Mouse (Mus musculus): Measurements from ENCODE around the gene Nfkbil1. TPM values are rescaled to one million over a fixed set of nuclear protein-coding genes. Genes with fewer than 3 reads are reported as not detected.

Nfkbil1 gene
- total RNA-seq, 4 experiments from 2014 or later, result 12.9 to 16.4 (median 14.9) TPM

GRCm38 (mm10) chr17:35254241-35255098, 18.9 kb upstream of the Nfkbil1 start:
- no peak for DNase-seq (ENCODE audit: low spot score in 2 of 2)

GRCm38 (mm10) chr17:35253293-35254093, 17.9 kb upstream of the Nfkbil1 start:
- no peak for DNase-seq (ENCODE audit: low spot score in 2 of 2)

GRCm38 (mm10) chr17:35252619-35253292, 17.2 kb upstream of the Nfkbil1 start:
- DNase-seq (ENCODE audit: low spot score in 2 of 2), result no peak

- DNase-seq (ENCODE audit: low spot score in 2 of 2), result no peak
These were observed 16.4 kb upstream of the Nfkbil1 start for GRCm38 (mm10) chr17:35251981-35252380.

GRCm38 (mm10) chr17:35251162-35251719, 15.6 kb upstream of the Nfkbil1 start:
- DNase-seq (ENCODE audit: low spot score in 2 of 2), result no peak

- no peak for DNase-seq (ENCODE audit: low spot score in 2 of 2)
These were observed 14.9 kb upstream of the Nfkbil1 start for GRCm38 (mm10) chr17:35250348-35251120.

- DNase-seq (ENCODE audit: low spot score in 2 of 2), result no peak
These were observed 14.0 kb upstream of the Nfkbil1 start for GRCm38 (mm10) chr17:35249451-35250197.

- DNase-seq (ENCODE audit: low spot score in 2 of 2), result no peak
These were observed 13.4 kb upstream of the Nfkbil1 start for GRCm38 (mm10) chr17:35248986-35249385.

- DNase-seq (ENCODE audit: low spot score in 2 of 2), result no peak
These were observed 11.6 kb upstream of the Nfkbil1 start for GRCm38 (mm10) chr17:35247144-35247543.

- DNase-seq (ENCODE audit: low spot score in 2 of 2), result no peak
These were observed 10.4 kb upstream of the Nfkbil1 start for GRCm38 (mm10) chr17:35245731-35246623.

- DNase-seq (ENCODE audit: low spot score in 2 of 2), result no peak
These were observed 9.4 kb upstream of the Nfkbil1 start for GRCm38 (mm10) chr17:35244999-35245398.

GRCm38 (mm10) chr17:35243086-35243485, 7.5 kb upstream of the Nfkbil1 start:
- no peak for DNase-seq (ENCODE audit: low spot score in 2 of 2)

GRCm38 (mm10) chr17:35242015-35242941, 6.7 kb upstream of the Nfkbil1 start:
- DNase-seq (ENCODE audit: low spot score in 2 of 2), result peak in 1 of 2 experiments; percentile 69

- DNase-seq (ENCODE audit: low spot score in 2 of 2), result peak; percentile 94 to 97
These were observed 5.9 kb upstream of the Nfkbil1 start, which contains the start of gene Ddx39b for GRCm38 (mm10) chr17:35241305-35242014. TSS of gene Ddx39b (plus strand) at chr17:35241746.

- DNase-seq (ENCODE audit: low spot score in 2 of 2), result no peak
These were observed 5.1 kb upstream of the Nfkbil1 start for GRCm38 (mm10) chr17:35240384-35241304.

- no peak for DNase-seq (ENCODE audit: low spot score in 2 of 2)
These were observed 4.1 kb upstream of the Nfkbil1 start for GRCm38 (mm10) chr17:35239700-35240099.
